Mouse (Mus musculus) liver (tissue): Measurements from ENCODE around the gene Grip1.
A peak's percentile ranks its signal among the peaks of the same experiment; 100 is the strongest.
"Not testable (repeated sequence)": the region's sequence is repeated elsewhere in the genome, so short reads cannot be mapped to it uniquely, and the experiment has no call there.

Source experiments
- DNase-seq: peaks from one replicate; pipeline ENCODE4 v3.0.0-alpha.2; 2020; ENCODE audit warnings: mixed read lengths

Gene Grip1

DNA sequence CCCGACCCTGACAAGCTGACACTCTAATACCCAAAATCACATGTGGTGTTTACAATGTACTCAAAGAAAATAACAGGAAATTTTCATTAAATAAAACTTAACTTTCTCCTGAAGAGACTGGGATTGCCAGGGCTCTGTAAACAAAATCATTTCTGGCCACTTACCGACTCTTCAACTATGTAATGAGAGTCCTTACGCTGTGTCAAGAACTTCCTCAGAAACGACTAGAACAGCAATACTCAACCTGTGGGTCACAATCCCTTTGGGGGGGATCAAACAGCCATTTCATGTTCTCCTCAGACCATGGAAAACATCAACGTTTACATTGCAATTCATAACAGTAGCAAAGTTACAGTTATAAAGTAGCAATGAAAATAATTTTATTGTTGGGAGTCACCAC, 643.9 kb downstream of the Grip1 start:
- no peak for DNase-seq

GRCm38 (mm10) chr10:120100806-120101205, 647.2 kb downstream of the Grip1 start:
- DNase-seq, result peak; percentile 15

DNA sequence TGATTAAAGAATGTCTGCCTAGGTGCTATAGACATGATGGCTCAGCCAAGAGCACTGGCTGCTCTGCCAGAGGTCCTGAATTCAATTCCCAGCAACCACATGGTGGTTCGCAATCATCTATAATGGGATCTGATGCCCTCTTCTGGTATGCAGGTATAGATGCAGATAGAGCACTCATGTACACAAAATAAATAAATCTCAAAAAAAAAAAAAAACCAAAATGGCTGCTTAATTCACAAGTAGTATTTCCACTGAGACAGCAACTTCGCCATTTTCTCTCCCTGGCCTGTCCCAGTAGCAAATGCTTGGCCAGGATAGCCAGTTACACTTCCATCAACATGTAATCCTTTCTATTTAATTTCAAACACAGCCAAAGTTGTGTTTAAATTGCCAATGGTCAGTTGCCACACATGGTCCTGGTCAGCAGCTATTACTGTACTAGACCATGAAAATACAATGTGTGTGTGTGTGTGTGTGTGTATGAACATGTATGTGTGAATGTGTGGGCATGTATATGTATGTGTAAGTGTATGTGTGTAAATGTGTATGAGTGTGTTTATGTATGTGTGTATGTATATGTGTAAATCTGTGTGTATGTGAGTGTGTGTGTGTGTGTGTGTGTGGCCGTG, 658.2 kb downstream of the Grip1 start:
- DNase-seq, result no peak

DNA sequence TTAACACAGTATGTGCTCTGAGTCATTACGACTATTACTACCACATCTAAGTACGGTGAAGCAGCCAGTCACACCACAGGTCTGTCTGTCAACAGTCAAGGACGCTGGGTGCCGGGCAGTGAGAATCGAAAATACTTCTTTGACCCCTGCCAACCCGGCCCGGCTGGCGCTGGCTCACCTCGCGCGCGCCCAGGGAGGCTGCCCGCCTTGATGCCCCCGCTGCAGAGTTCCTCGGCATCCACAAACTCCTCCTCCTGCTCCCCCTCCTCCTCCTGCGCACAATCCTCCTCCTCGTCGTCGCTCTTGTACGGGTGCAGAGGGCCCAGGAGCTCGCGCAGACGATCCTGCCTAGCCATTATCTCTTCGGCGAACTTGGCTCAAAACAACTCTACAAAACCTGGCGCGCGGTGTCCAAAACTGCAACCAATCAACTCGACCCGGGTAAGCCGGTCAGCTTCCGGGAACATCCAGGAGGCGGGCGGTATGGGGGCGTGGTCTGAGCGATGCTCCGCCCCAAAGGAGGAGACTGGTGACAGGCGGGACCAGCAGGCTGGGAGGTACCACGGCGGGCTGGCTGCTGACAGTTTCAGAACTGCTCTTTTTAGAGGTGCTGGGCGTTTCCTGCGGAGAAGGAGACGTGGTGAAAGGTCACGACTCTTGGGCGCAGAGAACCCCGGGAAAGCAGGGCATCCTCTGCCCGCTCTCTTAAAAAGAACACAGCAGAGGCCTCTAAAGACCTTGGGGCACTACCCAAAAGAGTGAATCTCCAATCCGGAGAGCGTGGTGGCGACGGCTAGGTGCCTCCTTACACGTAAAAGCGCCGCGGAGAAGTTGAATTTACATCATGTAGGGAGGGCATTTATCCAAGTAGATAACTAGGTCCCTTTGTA, 659.1 kb downstream of the Grip1 start, which contains the start of gene Helb:
Gene Helb, minus strand, starts transcription at position 481 of the 890 bp plus-strand sequence.
- peak; percentile 100 for DNase-seq

- DNase-seq, result not testable (repeated sequence)
These were observed 659.9 kb downstream of the Grip1 start for GRCm38 (mm10) chr10:120113482-120113881.

GRCm38 (mm10) chr10:120113980-120114379, 660.4 kb downstream of the Grip1 start:
- no peak for DNase-seq

DNA sequence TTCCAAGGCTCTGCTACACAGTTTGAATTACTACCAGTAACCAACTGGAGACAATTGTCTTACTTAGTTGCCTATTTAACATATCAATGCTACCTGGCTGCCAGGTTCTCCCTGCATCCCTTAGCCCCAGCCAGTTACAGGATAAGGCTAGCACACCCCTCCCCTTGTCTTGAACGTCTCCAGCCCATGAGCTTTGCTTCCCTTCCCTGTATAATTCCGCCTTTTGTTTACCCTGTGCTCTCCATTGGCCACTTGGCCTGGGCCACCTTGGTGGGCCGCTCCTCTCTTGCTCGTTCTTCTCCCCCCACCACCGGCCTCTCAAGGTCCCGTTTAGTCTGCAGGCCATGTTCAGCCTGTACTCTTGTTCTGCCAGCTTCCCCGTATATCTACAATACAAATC, 660.9 kb downstream of the Grip1 start:
- DNase-seq, result no peak

DNA sequence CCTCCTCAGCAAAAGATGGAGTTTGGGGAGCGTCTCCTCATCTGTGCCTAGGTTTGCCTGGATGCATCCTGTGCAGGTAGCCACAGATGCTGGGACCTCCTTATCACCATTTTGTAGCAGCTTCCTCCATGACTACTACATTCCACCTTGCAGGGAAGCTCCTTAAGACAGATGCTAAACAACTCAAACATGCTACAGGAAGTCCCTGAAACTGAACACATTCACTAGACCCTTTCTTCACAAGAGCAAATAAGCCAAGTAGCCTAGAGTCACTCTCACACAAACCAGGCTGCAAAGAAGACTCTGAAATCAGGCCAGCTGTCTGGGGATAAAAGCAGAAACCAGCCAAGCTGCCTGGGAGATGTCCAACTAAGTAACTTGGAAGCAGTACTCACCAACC, 661.6 kb downstream of the Grip1 start:
- DNase-seq, result no peak

DNA sequence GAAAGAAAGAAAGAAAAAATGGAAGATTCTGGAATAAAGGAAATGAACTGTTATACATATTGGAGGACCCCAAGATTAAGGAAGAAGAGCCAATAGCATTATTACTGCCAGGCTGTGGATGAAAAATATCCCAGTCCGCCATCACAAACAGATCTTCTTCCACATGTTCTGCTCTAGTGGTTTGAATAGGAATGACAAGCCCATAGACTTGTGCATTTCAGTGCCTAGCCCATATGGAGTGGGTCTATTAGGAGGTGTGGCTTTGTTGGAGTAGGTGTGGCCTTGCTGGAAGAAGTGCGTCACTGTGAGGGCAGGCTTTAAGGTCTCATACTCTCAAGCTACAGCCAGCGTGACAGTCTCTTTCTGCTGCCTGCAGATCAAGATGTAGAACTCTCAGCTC, 670.1 kb downstream of the Grip1 start:
- DNase-seq, result no peak

DNA sequence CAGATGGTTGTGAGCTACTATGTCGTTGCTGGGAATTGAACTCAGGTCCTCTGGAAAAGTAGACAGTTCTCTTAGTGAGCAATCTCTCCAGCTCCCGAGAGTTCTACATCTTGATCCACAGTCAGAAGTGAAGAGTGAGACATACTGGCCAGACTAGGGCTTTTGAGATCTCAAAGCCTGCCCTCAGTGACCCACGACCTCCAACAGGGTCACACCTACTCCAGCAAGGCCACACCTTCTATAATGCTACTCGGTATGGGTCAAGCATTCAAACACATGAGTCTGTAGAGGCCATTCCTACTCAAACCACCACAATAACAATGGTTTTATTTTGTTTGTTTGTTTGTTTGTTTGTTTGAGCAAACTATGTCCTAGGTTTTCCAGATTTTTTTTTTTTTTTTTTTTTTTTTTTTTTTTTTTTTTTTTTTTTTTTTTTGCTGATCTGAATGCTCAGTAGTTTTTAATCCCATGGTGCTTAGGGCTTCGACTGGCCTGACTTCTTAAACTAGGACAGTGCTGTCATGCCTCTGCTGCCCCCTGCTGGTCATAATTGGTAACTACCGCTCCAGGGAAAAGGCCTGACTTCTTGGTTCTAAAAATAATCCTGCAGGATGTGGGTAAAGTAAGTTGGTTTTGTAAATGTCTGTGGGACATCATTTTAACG, 671.3 kb downstream of the Grip1 start:
- peak; percentile 81 for DNase-seq

DNA sequence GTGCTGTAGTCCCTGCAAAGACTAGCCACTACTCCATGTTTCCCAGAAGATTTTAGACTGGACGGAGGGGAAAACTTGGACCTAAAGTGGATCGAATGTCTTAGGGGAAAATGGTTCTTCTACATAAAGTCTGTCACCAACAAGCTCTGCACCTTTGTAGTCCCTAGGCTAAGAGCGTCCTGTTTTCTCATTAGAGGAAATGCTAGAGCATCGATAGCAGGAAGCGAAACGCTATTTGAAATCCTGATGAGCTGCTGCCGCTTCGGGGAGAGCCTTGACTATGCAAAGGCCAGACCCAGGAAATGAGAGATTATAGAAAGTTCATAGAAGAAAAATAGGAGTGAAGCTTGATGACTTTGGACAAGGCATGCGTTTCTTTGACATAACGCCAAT, 671.8 kb downstream of the Grip1 start:
- no peak for DNase-seq

- no peak for DNase-seq
These were observed 675.1 kb downstream of the Grip1 start for GRCm38 (mm10) chr10:120128601-120129277.

GRCm38 (mm10) chr10:120130621-120131020, 677.0 kb downstream of the Grip1 start:
- DNase-seq, result peak; percentile 59

- DNase-seq, result no peak
These were observed 680.1 kb downstream of the Grip1 start for GRCm38 (mm10) chr10:120133697-120134096.

GRCm38 (mm10) chr10:120136020-120136562, 682.5 kb downstream of the Grip1 start:
- no peak for DNase-seq
